Mouse (Mus musculus): ENCODE results near the gene BC025920. TPM values are rescaled to one million over a fixed set of nuclear protein-coding genes. Genes with fewer than 3 reads are reported as not detected.
"Not testable (repeated sequence)": the region's sequence is repeated elsewhere in the genome, so short reads cannot be mapped to it uniquely, and the experiment has no call there.

The BC025920 gene
- polyA plus RNA-seq, 1 experiment from 2014 or later, result 0.85 TPM

DNA sequence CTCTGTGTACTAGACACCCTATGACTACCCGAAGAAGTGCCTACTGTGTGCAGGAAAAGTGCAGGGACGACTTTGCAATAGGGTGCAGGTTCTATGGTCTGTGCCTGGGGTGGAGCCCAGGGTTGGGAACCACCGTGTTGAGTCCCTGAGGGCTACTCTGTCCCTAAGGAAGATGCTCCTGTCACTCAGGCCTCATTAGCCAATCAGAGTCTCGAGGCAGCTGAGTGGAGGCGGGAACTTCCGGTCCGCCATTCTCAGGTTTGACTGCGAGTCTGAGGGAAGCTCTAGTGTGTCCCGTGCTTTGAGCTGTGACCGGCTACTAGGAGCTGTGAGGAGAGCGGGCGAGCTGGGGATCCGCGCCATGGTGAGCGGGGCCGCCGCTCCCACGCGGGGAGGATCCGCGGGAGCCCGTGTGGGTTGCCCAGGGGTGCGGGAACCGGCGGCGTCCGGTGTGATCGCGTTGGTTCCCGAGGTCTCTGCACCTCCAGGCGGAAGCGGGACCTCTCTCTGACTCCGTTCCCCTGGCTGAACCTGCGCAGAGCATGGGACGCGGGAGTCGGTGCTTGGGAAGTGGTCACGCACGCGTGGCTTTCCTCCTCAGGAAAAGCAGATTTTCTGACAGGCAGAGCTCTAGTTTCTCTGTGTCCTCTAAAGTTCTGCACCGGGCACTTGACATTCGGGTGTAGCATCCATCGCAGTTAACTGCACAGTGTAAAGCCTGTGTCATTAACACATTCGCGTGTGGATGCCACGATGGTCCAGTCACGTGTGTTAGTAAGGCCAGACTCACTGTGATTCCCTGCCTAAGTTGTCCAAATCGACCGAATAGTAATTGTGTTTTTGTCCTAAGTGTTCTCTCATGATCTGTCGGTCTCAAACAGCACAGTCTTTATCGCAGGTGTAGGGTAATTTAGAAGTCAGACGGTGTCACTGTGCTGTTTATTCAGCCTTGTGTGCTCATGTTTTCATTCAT is 43.0 kb downstream of the BC025920 start, which contains the start of gene Gm10778:
Gene Gm10778, plus strand, starts transcription at position 257 of the 973 bp plus-strand sequence.
- Histone ChIP-seq H3K27ac (peak within 1 kb of the TSS; percentile 79; the same call in 1 of the 2 replicates), H3K4me2 (replicated peaks) (peak within 1 kb of the TSS; percentile 58), H3K9ac (peak within 1 kb of the TSS; percentile 65), H3K4me3 (replicated peaks) (peak within 1 kb of the TSS; percentile 53)
- not testable (repeated sequence) for H3K4me1 ChIP-seq (replicated peaks); H3K9me3 ChIP-seq; H3K27me3 ChIP-seq (replicated peaks); H3K36me3 ChIP-seq
- peak; percentile 95 for ATAC-seq
- 2% methylated on average over 32 of the region's 52 CpGs for WGBS

GRCm38 (mm10) chr10:81655178-81655577 is 49.1 kb downstream of the BC025920 start:
- Histone ChIP-seq H3K9me3 (0 out of 2 replicates have a peak, but pooled peaks cover 5% of the 10 kb centered on the region), H3K9ac (no peak overlapping the region), H3K27me3 (replicated peaks) (no peaks in the 10 kb centered on the region), H3K4me1 (replicated peaks) (no peaks in the 10 kb centered on the region), H3K27ac (no peak overlapping the region), H3K4me3 (replicated peaks) (no peak overlapping the region), H3K4me2 (replicated peaks) (no peak overlapping the region), H3K36me3 (peaks cover 18% of the 10 kb centered on the region; the same call in 1 of the 2 replicates)
- 92% methylated on average over 10 of the region's 10 CpGs for WGBS
- no peak for ATAC-seq

DNA sequence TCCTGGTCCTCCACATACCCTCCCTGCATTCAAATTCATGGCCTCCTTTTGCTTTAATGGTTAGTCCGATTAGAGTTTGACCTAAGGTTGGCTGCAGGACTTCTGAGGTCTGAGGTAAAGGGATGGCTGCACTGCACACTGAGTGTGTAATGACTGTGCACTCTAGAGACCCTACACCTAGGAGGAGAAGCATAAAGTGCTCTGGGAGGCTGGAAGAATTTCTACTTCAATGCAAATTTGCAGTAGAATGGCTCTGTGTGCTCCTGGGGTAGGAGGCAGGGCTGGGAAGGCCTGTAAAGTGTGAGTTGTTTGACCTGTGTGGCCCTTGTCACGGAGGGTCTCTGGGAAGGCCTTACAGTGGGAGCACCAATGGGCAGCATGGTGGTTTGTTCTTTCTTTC is 50.1 kb downstream of the BC025920 start:
- H3K9me3 ChIP-seq, result 0 out of 2 replicates have a peak, but pooled peaks cover 5% of the 10 kb centered on the region
- H3K4me3 ChIP-seq (replicated peaks), result no peak overlapping the region
- WGBS, result 91% methylated on average over 2 of the region's 2 CpGs
- H3K9ac ChIP-seq, result no peak overlapping the region
- H3K4me2 ChIP-seq (replicated peaks), result no peak overlapping the region
- no peak for ATAC-seq
- H3K36me3 ChIP-seq, result peaks cover 15% of the 10 kb centered on the region; the same call in 1 of the 2 replicates
- no peak overlapping the region for H3K27ac ChIP-seq
- H3K4me1 ChIP-seq (replicated peaks), result no peaks in the 10 kb centered on the region
- no peaks in the 10 kb centered on the region for H3K27me3 ChIP-seq (replicated peaks)

Other genes with a start within 250 kb of the BC025920 start
- gene Mfsd12, start 248.8 kb upstream of the BC025920 start, polyA plus RNA-seq (2015; fragmentation: Nextera tagmentation; extraction: Ambion mirVana), result 19.9 and 23.8 TPM in 2 replicates
- 1.0 and 2.2 TPM in 2 replicates for gene 4930404N11Rik, start 240.5 kb upstream of the BC025920 start, polyA plus RNA-seq (2015; fragmentation: Nextera tagmentation; extraction: Ambion mirVana)
- gene Fzr1, start 227.8 kb upstream of the BC025920 start, polyA plus RNA-seq (2015; fragmentation: Nextera tagmentation; extraction: Ambion mirVana), result 83.2 and 85.7 TPM in 2 replicates
- 89.2 and 100 TPM in 2 replicates for gene Dohh, start 221.8 kb upstream of the BC025920 start, polyA plus RNA-seq (2015; fragmentation: Nextera tagmentation; extraction: Ambion mirVana)
- gene Gm48551, start 221.8 kb upstream of the BC025920 start, polyA plus RNA-seq (2015; fragmentation: Nextera tagmentation; extraction: Ambion mirVana), result 2.8 and 3.6 TPM in 2 replicates
- gene Gm48552, start 217.3 kb upstream of the BC025920 start, polyA plus RNA-seq (2015; fragmentation: Nextera tagmentation; extraction: Ambion mirVana), result 1.4 TPM in 1 of 2 replicates, not detected in the other
- 235 and 288 TPM in 2 replicates for gene Smim24, start 213.2 kb upstream of the BC025920 start, polyA plus RNA-seq (2015; fragmentation: Nextera tagmentation; extraction: Ambion mirVana)
- gene Nfic, start 150.6 kb upstream of the BC025920 start, polyA plus RNA-seq (2015; fragmentation: Nextera tagmentation; extraction: Ambion mirVana), result 52.8 and 56.0 TPM in 2 replicates
- 1.7 TPM in 2 replicates for gene Celf5, start 123.6 kb upstream of the BC025920 start, polyA plus RNA-seq (2015; fragmentation: Nextera tagmentation; extraction: Ambion mirVana)
- 98.5 and 118 TPM in 2 replicates for gene Ncln, start 109.9 kb upstream of the BC025920 start, polyA plus RNA-seq (2015; fragmentation: Nextera tagmentation; extraction: Ambion mirVana)
- gene S1pr4, start 106.1 kb upstream of the BC025920 start, polyA plus RNA-seq (2015; fragmentation: Nextera tagmentation; extraction: Ambion mirVana), result 1.0 and 1.1 TPM in 2 replicates
- 0.92 and 0.97 TPM in 2 replicates for gene Gna15, start 82.0 kb upstream of the BC025920 start, polyA plus RNA-seq (2015; fragmentation: Nextera tagmentation; extraction: Ambion mirVana)
- gene Gna11, start 61.1 kb upstream of the BC025920 start, polyA plus RNA-seq (2015; fragmentation: Nextera tagmentation; extraction: Ambion mirVana), result 245 and 269 TPM in 2 replicates
- gene Aes, start 46.8 kb upstream of the BC025920 start, polyA plus RNA-seq (2015; fragmentation: Nextera tagmentation; extraction: Ambion mirVana), result 743 and 808 TPM in 2 replicates
- gene Tle2, start 31.7 kb upstream of the BC025920 start, polyA plus RNA-seq (2015; fragmentation: Nextera tagmentation; extraction: Ambion mirVana), result 14.5 and 17.8 TPM in 2 replicates
- 19.9 and 26.0 TPM in 2 replicates for gene Tle6, start 5.2 kb upstream of the BC025920 start, polyA plus RNA-seq (2015; fragmentation: Nextera tagmentation; extraction: Ambion mirVana)
- gene Sirt6, start 21.5 kb downstream of the BC025920 start, polyA plus RNA-seq (2015; fragmentation: Nextera tagmentation; extraction: Ambion mirVana), result 28.9 and 33.3 TPM in 2 replicates
- 8.4 and 9.8 TPM in 2 replicates for gene Ankrd24, start 22.3 kb downstream of the BC025920 start, polyA plus RNA-seq (2015; fragmentation: Nextera tagmentation; extraction: Ambion mirVana)
- gene Gm10778, start 42.8 kb downstream of the BC025920 start, polyA plus RNA-seq (2015; fragmentation: Nextera tagmentation; extraction: Ambion mirVana), result 3.9 and 4.6 TPM in 2 replicates
- 12.3 and 12.7 TPM in 2 replicates for gene Zfp433, start 98.6 kb downstream of the BC025920 start, polyA plus RNA-seq (2015; fragmentation: Nextera tagmentation; extraction: Ambion mirVana)
- gene Gm3055, start 164.9 kb downstream of the BC025920 start, polyA plus RNA-seq (2015; fragmentation: Nextera tagmentation; extraction: Ambion mirVana), result 6.3 and 8.2 TPM in 2 replicates
- 2.7 and 2.8 TPM in 2 replicates for gene Gm4767, start 205.9 kb downstream of the BC025920 start, polyA plus RNA-seq (2015; fragmentation: Nextera tagmentation; extraction: Ambion mirVana)

Measured in intestine, embryonic 15.5 days (tissue).